Mouse (Mus musculus) lung, embryonic 16.5 days (tissue): ENCODE data around the gene Shoc2. TPM values are rescaled to one million over a fixed set of nuclear protein-coding genes. Genes with fewer than 3 reads are reported as not detected.

Source experiments
- polyA plus RNA-seq: library from polyadenylated mRNA; unstranded; fragments of >200 nt; fragmentation: Nextera tagmentation; extraction: Ambion mirVana; gene quantifications from 2 replicates; pipeline ENCODE4 v1.2.1, GENCODE M21; 2015

Shoc2 gene
- polyA plus RNA-seq, 1 experiment from 2014 or later, result 49.5 TPM

Other genes starting within 250 kb of the Shoc2 start
- 99.3 and 112 TPM in 2 replicates for gene Pdcd4, start 52.1 kb upstream of the Shoc2 start, polyA plus RNA-seq
- 62.2 and 64.4 TPM in 2 replicates for gene Bbip1, start 321 bp downstream of the Shoc2 start, polyA plus RNA-seq
- 0.09 and 0.11 TPM in 2 replicates for gene Adra2a, start 99.8 kb downstream of the Shoc2 start, polyA plus RNA-seq